Mouse (Mus musculus) lung, postnatal 25 days (tissue): ENCODE results near the gene Fam98b.

ENCODE experiments used
- DNase-seq: peaks from one replicate; pipeline ENCODE4 v3.0.0; 2022; ENCODE audit warnings: low spot score

Fam98b gene

DNA sequence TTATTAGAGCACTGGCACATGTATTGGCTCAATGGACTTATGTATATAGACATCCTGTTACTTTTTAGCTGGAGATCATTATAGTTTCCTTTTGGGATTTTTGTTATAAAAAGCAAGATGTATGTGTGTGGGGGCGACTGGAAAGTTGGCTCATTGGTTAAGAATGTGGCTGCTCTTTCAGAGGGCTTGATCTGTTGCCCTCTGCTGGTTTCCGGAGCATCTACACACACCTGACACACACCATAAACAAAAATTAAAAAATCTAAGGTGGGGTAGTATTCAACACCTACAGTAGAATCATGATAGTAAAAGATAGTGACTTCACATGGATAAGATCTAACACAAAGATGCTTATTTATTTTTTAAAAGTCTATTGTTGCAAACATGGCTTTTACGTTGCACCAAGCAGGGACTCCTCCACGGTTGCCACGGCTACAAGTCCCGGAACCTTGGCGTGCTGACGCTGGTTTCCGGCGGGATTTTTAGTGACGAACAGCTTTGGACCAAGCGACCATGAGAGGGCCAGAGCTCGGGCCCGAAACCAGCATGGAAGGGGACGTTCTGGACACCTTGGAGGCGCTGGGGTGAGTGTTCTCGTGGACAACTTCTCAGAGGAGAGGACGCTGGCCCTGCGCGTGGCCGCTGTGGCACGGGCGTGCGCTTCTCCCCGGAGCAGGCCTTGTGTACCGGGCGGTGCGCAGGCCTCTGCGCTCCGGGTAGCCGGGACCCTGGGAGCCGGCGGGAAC, at the start of gene Fam98b:
Gene Fam98b, plus strand, starts transcription at position 485 of the 746 bp plus-strand sequence.
- peak; percentile 84 for DNase-seq

DNA sequence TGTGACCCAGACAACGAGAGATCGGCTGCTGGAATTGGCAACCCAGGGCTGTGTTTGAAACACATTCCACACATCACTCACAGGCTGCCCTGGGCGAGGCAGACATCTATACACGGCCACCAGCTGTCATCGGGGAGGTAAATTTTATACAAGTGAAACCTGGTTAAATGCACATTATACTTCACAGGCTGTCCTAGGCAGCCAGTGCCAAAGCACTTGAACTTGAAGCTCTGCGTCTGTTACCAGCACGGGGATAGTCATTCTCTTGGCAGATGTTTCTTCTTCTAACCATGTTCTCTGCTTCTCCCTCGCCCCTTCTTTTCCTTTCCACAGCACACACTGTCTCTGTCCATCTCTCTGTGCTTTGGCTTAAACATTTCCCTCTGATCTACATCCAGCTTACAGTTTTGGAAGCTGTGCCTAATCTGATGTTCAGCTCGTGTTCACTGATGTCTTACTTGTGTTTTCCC, 48.6 kb upstream of the Fam98b start:
- peak; percentile 16 for DNase-seq

- DNase-seq = no peak
Observed at GRCm38 (mm10) chr2:117203350-117203749, 46.2 kb upstream of the Fam98b start.

- no peak for DNase-seq
Observed at GRCm38 (mm10) chr2:117204534-117204933, 45.0 kb upstream of the Fam98b start.

DNA sequence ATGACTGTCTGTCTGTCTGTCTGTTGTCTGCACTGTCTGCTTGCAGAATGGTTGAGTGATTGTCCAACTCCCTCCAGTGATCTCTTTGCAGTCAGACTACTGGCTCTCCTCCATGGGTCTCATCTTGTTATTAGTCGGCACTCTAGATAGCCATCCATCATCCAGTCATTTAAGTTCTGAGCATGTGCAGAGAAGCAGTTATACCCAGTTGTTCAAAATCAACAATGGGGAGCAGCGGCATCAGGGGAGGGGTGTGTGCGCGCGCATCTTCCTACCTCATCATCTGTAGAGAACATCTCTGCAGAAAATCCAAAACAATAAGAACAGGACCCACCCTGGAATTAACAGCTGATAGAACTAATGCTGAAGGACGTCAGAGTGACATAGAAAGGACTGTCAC, 44.5 kb upstream of the Fam98b start:
- no peak for DNase-seq

- peak; percentile 18 for DNase-seq
Observed at GRCm38 (mm10) chr2:117210416-117211085, 39.0 kb upstream of the Fam98b start.

GRCm38 (mm10) chr2:117216152-117216551, 33.4 kb upstream of the Fam98b start:
- no peak for DNase-seq

DNA sequence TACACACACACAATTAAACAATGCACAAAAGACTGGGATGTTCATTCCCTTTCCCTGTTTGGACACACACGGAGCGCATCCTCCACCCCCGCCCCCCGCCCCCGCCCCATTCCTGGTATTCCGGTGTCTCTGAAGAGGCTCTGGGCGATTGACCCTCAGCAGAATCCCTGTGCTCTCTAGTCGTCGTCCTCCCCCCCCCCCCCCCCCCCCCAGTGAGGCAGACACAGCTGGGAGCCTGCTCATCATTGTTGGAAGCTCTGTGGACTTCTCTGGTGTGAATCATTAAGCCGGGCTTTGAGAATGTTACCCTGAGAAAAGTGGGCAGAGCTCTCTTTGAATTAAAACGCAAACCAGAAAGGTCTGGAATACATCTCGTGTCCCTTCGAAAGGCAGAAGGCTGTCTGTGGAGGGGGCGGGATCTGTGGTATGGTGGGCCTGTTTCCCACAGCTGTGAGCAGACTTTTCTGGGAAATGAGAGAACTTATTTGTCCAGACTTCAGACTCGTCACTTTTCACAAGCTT, 31.8 kb upstream of the Fam98b start:
- no peak for DNase-seq

DNA sequence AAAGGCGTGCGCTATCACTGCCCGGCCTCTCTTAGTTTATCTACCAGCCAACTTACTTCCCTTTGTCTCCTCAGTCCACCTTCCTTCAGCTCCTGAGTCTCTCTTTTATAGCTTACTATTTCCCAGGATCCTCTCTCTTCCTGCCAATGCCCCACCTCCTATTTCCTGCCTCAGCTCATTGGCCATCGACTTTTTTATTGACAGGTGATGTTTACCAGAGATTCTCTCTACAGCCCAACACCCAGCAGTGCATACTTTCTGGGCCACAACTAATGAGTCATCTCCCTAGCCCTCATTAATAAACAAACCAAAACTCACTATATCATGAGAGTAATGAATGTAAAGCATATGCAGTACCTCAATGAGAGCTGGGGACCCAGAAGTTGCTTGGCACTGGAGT, 30.0 kb upstream of the Fam98b start:
- no peak for DNase-seq

DNA sequence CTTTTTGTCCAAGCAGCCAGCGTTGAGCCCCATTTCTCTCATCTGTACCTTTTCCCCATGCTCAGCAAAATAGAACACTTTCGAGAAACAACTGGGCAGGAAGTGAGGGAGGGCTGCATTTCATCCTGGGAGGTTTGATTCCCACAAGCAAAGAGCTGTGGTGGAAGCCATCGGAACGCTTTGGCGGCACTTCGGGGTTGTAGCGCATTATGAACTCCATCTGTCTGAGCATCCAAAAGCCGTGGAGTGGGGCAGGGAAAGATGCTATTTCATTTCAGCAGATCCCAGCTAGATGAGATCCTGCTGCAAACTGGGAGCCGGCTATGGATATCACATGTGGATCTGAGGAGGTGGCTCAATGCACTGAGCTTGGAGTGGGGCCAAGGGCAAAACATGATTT, 26.9 kb upstream of the Fam98b start:
- no peak for DNase-seq

- DNase-seq = no peak
Observed at GRCm38 (mm10) chr2:117228601-117229125, 20.9 kb upstream of the Fam98b start.

GRCm38 (mm10) chr2:117230261-117230660, 19.3 kb upstream of the Fam98b start:
- DNase-seq = no peak

DNA sequence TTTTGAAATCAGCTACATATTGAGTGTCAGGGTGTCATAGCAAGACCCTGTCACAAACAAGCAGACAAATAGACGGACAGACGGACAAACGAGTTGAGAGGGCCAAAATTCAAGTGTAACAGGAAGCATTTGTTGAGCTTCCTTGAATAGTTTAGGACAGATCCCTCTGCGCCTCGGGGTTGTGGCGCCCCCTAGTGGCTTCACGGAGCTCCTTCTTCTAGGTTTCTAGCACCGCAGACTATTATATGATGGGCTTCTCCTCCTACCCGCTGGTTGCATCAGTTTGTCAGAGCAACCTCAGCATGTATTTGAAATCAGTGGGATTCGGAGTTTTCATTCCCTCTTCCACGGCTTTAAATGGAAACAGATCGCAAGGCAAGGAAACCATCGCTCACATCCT, 18.3 kb upstream of the Fam98b start:
- peak; percentile 75 for DNase-seq

DNA sequence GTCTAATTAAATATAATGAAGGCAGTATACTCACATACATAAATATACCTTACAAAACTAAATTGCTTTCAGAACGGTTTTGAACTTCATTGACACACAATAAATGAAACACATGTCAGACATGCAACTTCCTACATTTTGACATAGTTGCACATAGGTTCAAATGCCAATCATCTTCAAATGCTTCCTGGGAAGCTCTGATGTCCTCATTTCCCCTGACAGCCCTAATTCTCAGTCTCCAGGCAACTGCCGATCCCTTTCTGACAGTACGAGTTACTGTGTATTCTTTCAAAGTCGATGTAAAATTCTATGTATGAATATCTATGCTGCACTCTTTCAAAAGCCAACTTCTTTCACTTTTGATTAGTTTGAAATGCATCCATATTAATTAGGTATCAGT, 7.6 kb upstream of the Fam98b start:
- DNase-seq = no peak

DNA sequence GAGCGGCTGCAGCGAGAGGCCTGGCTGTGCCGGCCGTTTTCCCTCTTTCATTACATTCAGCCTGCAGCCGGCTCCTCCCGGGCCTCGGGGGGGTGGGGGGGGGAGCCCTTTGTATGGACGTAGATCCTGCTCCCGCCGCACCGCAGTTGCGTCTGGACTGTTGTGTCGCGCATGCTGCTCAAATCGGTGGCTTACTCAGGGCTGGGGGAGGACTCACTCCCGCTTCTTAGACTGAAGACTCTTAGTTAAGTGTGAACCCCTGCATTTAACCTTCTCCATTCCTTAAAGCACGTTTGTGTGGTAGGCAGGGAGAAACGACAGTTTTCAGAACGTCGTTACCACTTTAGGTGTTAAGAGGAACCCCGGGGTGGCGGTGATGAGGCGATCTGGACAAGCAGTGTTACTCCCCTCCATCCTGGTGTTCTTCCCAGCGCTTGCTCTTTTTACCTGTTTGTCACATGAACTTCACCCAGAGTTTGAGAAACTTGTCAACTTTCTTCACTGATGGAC, 517 bp downstream of the Fam98b start:
- DNase-seq = no peak

- no peak for DNase-seq
Observed at GRCm38 (mm10) chr2:117255415-117255814, 5.9 kb downstream of the Fam98b start.

- DNase-seq = no peak
Observed at GRCm38 (mm10) chr2:117257617-117258016, 8.1 kb downstream of the Fam98b start.

GRCm38 (mm10) chr2:117262184-117262583, 12.6 kb downstream of the Fam98b start:
- DNase-seq = no peak

GRCm38 (mm10) chr2:117263786-117264408, 14.4 kb downstream of the Fam98b start:
- peak; percentile 54 for DNase-seq

DNA sequence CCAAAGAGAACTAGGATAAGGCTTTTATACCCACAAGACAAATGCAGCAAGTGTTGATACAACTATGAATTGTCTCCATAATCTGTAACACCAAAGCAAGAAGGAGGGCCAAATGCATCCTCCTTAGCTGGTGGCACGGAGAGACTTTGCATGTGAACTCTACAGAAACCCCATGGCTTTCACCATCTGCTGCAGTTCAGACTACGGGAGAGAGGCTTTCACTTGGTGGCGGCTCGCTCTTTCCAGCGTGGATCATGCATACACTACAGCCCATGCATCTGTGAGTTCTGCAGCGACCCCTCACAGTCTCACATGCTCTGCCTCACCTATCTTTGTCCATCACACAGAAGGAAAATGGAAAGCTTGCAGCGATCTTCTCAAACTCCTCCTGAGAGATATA, 38.8 kb downstream of the Fam98b start:
- no peak for DNase-seq

DNA sequence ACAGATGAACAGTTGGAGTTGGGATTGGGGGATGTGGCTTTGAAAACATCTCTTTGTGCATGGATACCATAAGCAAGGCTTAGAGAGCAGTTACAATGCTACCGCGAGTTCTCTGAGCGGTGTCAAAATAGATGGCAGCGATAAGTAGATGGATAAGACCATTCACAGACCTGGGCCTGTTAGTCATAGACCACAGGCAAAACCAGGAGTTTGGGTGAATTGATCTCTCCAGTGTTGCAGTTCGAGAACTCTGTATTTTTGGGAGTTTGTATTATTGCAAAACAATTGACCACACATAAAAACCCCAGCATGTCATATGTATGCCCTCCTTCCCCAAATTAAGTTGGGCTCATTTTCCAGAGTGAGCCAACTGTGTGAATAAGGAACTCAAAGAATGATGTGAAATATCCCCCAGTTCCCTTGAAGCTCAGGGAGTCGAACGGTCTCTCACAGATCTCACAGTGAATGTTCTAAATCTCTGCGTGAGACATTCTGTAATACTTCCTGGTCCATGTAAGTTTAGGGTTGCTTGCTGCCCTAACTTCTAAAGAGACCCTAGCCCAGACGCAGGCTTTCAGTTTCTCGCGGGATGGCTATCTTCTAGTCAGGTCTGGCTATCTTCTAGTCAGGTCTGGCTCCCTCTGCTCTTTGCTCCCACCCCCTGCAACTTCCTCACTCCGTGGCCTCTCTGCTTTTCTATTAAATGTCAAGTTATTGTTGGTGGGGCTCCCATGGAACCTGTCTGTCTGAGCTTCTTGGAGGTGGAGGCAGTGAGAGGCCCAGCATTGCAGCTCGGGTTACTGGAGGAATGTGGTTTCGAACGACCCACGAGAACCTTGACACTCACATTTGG, 50.3 kb downstream of the Fam98b start:
- DNase-seq = no peak
